Mouse (Mus musculus) spleen, postnatal 0 days (tissue): ENCODE results near the gene Synm. TPM values are rescaled to one million over a fixed set of nuclear protein-coding genes. Genes with fewer than 3 reads are reported as not detected.

Source experiments
- polyA plus RNA-seq: library from polyadenylated mRNA; unstranded; fragments of >200 nt; fragmentation: Nextera tagmentation; extraction: Ambion mirVana; gene quantifications from 2 replicates; pipeline ENCODE4 v1.2.1, GENCODE M21; 2015

Synm gene
- polyA plus RNA-seq: 0.13 and 0.46 TPM in 2 replicates

DNA sequence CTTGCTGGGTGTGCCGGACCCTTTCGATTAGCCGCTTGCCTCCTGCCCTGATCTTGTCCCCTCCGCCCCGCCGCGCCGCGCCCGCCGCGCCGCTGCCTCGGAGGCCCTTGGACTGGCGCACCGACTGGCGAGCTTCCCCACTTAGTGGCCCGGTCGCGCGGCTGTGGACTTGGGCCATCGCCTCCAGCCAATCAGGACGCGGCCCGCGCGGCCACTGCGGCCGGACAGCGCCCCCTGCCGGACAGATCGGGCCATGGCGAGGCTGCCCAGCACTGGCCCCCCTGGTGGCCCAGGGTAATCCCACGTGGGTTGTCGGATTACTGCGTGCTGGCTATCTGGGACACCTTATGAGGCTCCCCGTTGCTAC is at the start of gene Synm:
Gene Synm, minus strand, starts transcription at position 114 of the 367 bp plus-strand sequence.

Other genes starting within 250 kb of the Synm start
- gene Lrrc28, start 114.5 kb downstream of the Synm start, polyA plus RNA-seq: 9.4 and 11.3 TPM in 2 replicates
- 3.6 and 4.4 TPM in 2 replicates for gene Ttc23, start 112.3 kb downstream of the Synm start, polyA plus RNA-seq
- 11.9 and 14.8 TPM in 2 replicates for gene Igf1r, start 193.1 kb upstream of the Synm start, polyA plus RNA-seq